Mouse (Mus musculus): ENCODE data around the gene Gm8765.
"Not testable (repeated sequence)": the region's sequence is repeated elsewhere in the genome, so short reads cannot be mapped to it uniquely, and the experiment has no call there.

Gene Gm8765

DNA sequence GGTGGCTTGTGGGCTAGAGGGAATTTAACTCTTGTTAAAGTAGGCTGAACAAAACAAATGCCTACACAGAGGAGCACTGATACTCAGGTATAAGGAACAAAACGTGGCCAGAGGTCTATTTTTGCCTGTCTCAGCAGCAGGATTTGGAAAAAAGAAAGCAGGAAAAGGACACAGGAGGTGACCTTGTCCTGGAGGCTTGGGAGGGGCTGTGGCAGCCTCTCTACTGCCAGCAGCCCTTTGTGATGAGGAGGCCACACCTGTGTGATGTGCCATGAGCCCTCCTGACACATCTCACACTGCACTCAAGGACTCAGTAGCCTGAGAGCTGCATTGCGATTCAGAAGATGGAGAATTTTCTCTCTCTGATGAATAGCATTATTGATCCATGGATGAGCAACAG, at the start of gene Gm8765:
Gene Gm8765 (plus strand): TSS at position 301 of the 400 bp plus-strand sequence.
- DNase-seq (ENCODE audit: low read depth) = not testable (repeated sequence)

DNA sequence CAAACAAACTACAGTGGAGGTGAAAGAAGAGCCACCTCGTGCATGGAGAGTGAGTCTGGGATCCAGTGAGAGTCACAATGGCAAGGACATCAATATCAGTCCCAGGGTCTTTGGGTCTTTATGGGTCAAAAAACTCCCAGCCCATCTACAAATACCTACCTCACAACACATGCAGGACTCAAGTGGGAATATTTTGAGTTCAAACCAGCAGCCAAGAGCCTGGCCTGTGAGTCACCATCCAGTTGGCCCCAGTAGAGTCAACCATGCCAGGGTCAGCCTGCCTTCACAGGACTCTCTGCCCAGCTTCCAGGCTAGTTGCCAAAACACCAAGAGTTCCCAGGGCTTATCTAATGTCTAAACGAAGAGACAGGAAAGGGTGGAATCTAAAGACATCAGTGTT, 49.3 kb upstream of the Gm8765 start:
- DNase-seq (ENCODE audit: low read depth) = not testable (repeated sequence)

DNA sequence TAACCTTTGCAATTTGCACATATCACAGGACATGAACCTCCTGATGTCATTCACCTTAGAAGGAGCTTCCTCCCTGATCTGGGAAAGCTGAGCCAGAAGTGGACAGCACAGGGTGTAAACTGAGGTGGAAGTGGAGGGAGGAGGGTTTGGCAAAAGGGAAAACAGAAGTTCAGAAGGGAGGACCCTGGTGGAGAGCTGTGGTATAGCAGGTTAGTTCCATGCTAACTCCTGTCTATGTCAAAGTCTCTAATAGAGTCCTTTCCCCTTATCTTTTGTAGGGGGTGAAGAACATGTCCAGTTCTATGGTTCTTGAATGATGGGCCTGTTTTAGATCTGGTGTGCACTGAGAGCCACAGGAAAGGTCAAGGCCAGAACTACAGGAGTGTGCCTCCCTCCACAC, 52.2 kb downstream of the Gm8765 start:
- DNase-seq (ENCODE audit: low read depth) = not testable (repeated sequence)

DNA sequence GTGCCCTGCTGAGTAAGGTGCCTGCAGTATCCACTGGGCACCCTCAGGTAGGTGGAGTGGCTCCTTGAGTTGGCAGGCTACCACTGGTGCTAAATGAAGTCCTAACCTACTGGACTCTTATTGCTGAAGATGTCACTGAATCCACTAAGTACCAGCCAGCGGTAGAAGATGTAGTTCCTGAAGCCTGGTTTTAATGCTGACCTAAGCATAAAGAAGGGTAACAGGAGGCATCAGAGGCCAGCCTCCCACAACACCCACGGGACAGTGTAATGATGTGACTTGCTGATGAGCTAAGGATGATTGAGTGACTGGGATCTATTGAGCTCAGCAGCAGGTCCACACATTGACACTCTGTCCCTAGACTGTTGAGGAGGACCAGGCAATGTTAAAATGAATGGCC, 53.6 kb downstream of the Gm8765 start:
- DNase-seq (ENCODE audit: low read depth) = no peak

DNA sequence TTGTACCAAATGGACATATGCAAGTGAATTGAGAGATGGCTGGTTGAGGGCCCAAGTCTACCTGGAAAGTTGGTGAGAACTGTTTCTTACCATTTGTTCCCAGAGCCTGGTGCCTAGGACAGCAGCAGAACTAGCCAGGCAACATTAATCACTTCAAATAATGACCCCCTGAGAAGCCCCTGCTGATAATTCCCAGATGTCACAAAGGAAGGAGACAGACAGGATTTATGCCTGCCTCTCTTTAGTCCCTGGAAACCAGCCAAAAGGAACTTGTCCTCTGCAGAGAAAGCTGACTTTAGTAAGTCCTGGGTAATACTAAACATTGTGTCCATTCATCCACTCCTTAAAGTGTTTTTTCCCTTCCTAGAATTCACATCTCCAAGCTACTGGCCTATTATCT, 54.8 kb downstream of the Gm8765 start:
- DNase-seq (ENCODE audit: low read depth) = not testable (repeated sequence)
